Mouse (Mus musculus): ENCODE measurements at regions not wholly inside any gene's neighbourhood (a gene's known extent, or its start where the extent isn't known, plus 50 kb on each side); places are given as distances from the start of the nearest gene placed in this dataset.

GRCm38 (mm10) chr9:120764663-120765062, 164.4 kb upstream of the Ctnnb1 start:
- DNase-seq (ENCODE audit: low read depth in 1 of 2, low spot score in 2 of 2), result no peak

GRCm38 (mm10) chr9:120765292-120765691, 163.7 kb upstream of the Ctnnb1 start:
- no peak for DNase-seq (ENCODE audit: low read depth in 1 of 2, low spot score in 2 of 2)

GRCm38 (mm10) chr9:120766881-120767280, 162.1 kb upstream of the Ctnnb1 start:
- no peak for DNase-seq (ENCODE audit: low read depth in 1 of 2, low spot score in 2 of 2)

DNA sequence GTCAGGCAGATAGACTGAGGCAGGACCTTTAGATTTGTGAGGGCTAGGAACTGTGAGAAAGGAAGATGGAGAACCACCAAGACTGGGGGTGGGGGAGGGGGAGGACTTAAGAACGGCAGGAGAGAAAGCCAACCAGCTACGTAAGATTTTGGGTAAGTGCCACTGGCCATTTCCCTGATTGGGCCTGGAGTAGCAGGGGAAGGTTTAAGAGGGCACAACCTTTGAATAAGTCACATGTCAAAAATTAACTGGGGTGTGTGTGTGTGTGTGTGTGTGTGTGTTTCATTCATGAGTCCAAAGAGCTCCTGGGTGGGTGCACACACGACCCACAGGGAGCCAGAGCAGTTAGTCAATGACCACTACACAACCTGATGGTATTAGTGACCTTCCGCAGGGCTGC, 161.6 kb upstream of the Ctnnb1 start:
- no peak for DNase-seq (ENCODE audit: low read depth in 1 of 2, low spot score in 2 of 2)

DNA sequence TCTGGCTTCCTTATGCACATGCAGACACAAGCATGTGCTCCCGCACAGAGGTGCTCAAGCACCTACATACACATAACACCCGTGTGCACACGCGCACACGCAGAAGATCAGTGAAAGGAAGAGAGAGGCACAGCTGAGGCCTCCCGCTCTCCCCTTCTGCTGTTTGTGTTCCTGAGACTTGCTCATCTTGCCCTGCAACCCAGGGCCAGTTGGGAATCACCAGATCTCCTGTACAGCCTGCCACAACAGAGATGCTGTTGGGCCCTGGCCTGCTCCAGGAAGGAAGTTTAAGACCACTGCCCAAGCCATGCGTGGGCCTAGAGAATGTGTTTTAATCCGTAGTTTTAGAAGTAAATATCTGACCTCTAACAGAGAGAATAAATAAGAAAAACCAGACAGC, 160.0 kb upstream of the Ctnnb1 start:
- no peak for DNase-seq (ENCODE audit: low read depth in 1 of 2, low spot score in 2 of 2)

DNA sequence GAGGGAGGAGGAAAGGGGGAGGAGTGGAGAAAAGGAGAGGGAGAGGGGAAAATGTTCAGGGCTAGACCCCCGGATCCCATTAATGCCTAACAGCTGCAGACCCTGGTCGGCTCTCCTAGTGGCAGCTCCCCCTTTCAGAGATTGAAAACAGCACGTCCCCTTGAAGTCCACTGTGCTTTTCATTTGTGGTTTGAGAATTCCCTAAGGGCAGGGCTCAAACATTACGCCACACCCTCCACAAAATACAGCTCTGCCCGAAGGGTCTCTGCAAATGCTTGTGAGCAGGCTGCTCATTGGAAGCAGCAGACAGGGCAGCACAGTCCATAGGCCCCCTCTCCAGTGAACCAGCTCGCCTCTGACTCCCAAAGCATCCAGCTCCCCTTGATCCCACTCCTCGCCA, 159.3 kb upstream of the Ctnnb1 start:
- DNase-seq (ENCODE audit: low read depth in 1 of 2, low spot score in 2 of 2), result no peak

DNA sequence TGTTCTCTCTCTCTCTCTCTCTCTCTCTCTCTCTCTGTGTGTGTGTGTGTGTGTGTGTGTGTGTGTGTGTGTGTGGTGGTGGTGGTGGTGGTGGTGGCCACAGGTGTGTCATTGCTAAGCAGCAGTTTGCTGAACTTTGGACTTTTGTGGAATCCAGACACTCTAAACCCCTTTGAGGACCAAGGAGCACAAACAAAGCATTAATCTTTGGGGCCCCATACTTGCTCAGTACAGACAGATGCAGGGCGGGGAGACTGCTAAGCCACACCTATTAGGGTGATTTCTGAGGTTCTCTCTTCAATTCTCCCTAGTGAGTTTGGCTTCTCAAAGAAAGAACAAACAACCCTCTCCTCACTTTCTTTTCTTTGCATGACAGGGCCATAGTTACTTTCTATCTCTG, 158.1 kb upstream of the Ctnnb1 start:
- DNase-seq (ENCODE audit: low read depth in 1 of 2, low spot score in 2 of 2), result no peak

DNA sequence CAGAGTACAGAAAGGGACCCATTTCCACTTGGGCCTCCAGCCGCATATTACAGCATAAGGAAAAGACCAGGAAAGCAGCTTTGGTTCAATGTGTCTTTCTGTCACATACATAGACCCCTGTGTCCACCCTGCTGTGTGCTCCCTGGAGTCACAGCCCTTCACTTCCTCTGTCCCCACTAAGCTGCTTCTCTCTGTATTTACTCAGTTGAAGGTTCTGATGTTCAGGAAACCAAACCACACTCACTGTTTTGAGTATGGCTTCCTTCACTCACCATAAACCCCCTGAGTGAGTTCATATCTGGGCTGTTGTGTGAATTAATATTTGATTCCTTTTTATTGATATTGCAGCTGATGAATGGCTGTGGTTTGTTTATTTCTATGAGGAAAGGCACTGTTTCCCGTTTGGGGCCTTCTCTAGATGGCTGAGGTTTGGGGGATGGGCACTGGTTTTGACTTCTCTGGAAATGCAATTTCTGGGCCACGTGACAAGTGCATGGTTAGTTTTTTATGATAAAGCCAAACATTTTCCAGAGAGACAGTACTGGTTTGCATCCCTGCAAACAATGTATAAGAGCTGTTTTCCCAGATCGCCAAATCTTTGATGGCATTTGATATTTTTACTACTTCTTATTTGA, 157.0 kb upstream of the Ctnnb1 start:
- DNase-seq (ENCODE audit: low read depth in 1 of 2, low spot score in 2 of 2), result no peak

DNA sequence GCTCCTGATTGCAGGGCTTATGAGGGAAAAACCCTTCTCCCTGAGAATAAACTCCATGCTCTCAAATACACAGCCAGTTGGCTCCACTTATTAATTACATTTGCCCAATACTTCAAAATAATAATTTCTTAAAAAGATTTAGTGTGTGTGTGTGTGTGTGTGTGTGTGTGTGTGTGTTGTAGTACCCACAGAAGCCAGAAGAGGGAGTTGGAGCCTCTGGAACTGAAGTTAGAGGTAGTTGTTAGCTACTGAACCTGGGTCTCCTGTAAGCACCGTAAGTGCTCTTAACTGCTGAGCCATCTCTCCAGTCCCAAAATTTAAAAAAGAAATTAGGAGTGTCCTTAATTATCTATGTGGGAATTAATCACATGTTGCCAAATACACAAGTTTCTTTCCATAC, 154.8 kb upstream of the Ctnnb1 start:
- DNase-seq (ENCODE audit: low read depth in 1 of 2, low spot score in 2 of 2), result no peak

GRCm38 (mm10) chr9:120774772-120775171, 154.2 kb upstream of the Ctnnb1 start:
- no peak for DNase-seq (ENCODE audit: low read depth in 1 of 2, low spot score in 2 of 2)

DNA sequence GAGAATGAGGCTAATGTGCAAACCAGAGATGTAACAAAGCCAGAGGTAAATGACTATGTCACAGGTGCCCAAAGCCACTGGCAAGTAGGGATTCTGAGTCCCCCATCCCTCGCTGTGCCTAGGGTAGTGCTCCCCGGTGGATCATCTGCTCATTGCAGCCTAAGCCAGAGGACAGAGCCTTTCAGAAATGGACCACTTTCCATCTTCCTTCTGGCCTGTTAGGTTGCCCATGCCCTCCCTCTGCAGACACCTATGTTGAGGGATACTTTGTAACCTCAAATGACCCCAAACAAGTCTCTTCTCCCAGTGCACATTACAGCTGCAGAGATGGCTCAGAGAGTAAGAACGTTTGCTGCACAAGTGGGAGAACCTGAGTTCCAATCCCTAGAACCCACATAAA, 153.3 kb upstream of the Ctnnb1 start:
- no peak for DNase-seq (ENCODE audit: low read depth in 1 of 2, low spot score in 2 of 2)

- DNase-seq (ENCODE audit: low read depth in 1 of 2, low spot score in 2 of 2), result peak; percentile 22 to 43
Measured at GRCm38 (mm10) chr9:120776456-120777001, 152.5 kb upstream of the Ctnnb1 start.

- DNase-seq (ENCODE audit: low read depth in 1 of 2, low spot score in 2 of 2), result no peak
Measured at GRCm38 (mm10) chr9:120777016-120777415, 152.0 kb upstream of the Ctnnb1 start.

GRCm38 (mm10) chr9:120777501-120777900, 151.5 kb upstream of the Ctnnb1 start:
- no peak for DNase-seq (ENCODE audit: low read depth in 1 of 2, low spot score in 2 of 2)

DNA sequence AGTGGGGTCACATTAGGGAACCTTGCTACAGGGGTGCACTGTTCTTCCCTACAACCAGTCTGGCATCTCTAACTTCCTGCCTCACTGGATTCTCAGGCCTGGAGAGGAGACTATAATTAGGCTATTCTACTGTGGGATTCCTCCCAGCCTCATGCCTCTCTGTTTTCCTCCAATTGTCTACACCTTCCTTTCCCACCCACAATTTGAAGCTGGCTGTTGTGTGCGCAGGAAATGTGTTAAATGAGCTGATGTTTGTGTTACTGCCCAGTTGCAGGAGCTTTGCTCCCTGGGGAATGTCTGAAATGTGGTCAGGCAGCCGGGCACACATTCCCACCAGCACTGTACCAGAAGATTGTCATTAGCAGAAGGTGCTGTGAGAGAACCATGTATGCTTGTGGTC, 150.6 kb upstream of the Ctnnb1 start:
- DNase-seq (ENCODE audit: low read depth in 1 of 2, low spot score in 2 of 2), result no peak

- no peak for DNase-seq (ENCODE audit: low read depth in 1 of 2, low spot score in 2 of 2)
Measured at GRCm38 (mm10) chr9:120794210-120794609, 134.8 kb upstream of the Ctnnb1 start.

DNA sequence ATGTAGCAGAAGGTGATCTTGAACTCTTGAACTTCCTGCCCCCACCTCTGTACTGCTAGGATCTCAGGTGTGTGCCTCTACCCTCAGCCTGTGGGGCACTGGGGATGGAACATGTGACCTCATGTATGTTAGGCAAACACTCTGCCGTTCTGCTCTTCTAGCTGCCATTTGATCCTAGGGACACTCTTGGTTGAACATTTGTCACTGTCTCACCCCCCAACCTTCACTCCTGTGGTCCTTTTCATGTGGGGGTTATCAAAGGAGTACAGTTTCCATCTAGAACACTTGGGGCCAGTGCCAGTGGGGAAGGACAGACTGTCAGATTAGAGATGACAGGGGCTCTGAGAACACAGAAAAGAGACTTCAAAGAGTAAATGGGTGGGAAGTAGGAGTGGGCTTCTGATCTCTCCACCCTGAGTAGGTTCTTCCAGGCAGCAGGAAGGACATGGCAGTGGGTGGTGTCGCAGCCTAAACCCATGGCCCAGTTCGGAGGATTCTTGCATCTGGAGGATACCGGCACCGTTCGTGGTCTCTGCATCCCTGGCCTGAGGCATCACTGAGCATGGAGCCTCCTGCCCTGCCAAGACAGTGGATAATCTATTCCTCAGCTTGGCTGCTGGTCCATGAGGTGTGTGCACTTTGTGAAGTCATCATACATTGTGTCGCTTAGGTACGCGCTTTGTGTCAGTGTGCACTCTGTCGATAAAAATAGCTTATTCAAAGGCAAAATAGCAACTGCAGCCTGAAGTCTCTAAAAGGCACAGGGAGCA, 132.7 kb upstream of the Ctnnb1 start:
- DNase-seq (ENCODE audit: low read depth in 1 of 2, low spot score in 2 of 2), result no peak

GRCm38 (mm10) chr9:120797996-120798663, 130.9 kb upstream of the Ctnnb1 start:
- no peak for DNase-seq (ENCODE audit: low read depth in 1 of 2, low spot score in 2 of 2)

DNA sequence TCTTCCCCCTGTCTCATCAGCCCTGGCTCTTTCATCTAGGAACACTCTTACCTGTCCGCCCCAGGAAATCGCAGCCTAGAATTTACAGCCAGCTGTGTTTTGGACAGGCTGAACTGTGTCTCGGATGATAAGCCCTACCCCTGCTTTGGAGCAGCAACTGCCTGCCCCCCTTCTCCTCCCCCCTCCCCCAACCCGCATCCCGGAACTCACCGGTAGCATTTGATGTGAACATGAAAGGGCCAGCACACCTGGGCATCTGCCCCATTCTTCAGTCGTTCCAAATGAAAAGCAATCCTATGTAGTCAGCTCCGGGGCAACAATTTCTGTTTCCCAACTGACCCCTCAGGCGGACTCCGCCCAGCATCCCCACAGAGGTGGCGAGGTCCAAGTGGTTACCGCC, 130.1 kb upstream of the Ctnnb1 start:
- no peak for DNase-seq (ENCODE audit: low read depth in 1 of 2, low spot score in 2 of 2)

DNA sequence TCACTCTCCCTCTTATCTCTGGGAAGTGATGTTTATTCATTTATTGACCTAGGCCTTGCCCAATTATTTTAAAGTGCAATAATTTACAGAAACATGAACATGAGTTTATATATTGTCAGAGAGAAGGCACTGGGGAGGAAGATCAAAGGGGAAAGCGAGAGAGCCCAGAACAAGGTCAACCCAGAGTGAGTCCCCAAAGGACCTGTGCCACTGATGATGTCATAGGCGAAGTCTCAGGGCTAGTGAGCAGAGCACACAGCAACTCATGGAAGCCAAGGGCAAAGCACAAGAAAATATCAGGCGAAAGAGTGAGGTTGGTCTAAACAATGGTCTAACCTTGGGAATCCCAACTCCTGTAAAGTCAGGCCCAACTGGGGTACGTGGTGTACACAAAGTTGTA, 126.4 kb upstream of the Ctnnb1 start:
- DNase-seq (ENCODE audit: low read depth in 1 of 2, low spot score in 2 of 2), result no peak

DNA sequence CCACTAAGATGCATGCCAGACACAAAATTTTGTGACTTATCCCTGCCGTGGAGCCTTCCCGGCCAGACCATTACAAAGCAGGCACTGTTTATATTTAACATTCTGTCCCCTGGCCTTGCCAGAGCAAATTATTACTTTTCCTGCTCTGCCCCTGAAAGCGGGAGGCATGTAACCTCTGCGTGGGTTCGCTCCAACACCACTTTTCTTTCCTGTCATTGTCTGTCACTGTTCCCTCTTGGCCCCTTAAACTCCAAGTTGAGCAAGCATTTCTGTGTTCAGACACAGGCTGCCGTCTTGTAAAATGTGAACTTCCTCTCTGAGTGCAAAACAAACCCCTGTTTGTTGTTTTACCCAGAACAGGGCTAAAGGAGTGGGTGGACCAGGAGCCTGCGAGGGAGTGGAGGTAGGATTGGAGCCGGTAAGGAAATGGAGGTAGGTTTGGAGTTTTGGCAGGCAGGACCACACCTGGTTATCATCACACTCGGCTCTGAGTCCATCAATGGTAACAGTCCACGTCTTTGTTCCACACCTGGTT, 124.2 kb upstream of the Ctnnb1 start:
- DNase-seq (ENCODE audit: low read depth in 1 of 2, low spot score in 2 of 2), result no peak
